Mouse (Mus musculus) forebrain, postnatal 0 days (tissue): ENCODE results near the gene Ampd2. TPM values are rescaled to one million over a fixed set of nuclear protein-coding genes. Genes with fewer than 3 reads are reported as not detected.

ENCODE experiments used
- ATAC-seq: fragments of 200-750 bp; cut with Nextera tagmentation; 2 replicates; pipeline ENCODE4 v1.8.0; 2017; ENCODE audit warnings: mild to moderate bottlenecking, moderate library complexity
- DNase-seq: peaks from one replicate; pipeline ENCODE4 v3.0.0-alpha.2; 2015
- H3K27ac ChIP-seq: fragments of 300-500 bp; sonication (generic); 2 replicates; pipeline ENCODE4 v1.5.1; 2014; ENCODE audit warnings: low read depth, mild to moderate bottlenecking, antibody characterized with exemption, low read length, moderate library complexity, mixed read lengths
- H3K27me3 ChIP-seq: fragments of 300-500 bp; sonication (generic); 2 replicates; pipeline ENCODE4 v1.6.1; 2014; ENCODE audit warnings: mild to moderate bottlenecking, low read length, mixed read lengths; ENCODE audit not compliant: insufficient read depth
- H3K36me3 ChIP-seq: fragments of 300-500 bp; sonication (generic); 2 replicates; pipeline ENCODE4 v1.6.1; 2014; ENCODE audit warnings: mild to moderate bottlenecking, moderate library complexity; ENCODE audit not compliant: insufficient read depth
- H3K4me1 ChIP-seq: fragments of 300-500 bp; sonication (generic); 2 replicates; pipeline ENCODE4 v1.6.1; 2014; ENCODE audit warnings: antibody characterized with exemption; ENCODE audit not compliant: insufficient read depth
- H3K4me2 ChIP-seq: fragments of 300-500 bp; sonication (generic); 2 replicates; pipeline ENCODE4 v1.6.1; 2014; ENCODE audit warnings: low read depth, mild to moderate bottlenecking, moderate library complexity
- H3K4me3 ChIP-seq: fragments of 300-500 bp; sonication (generic); 2 replicates; pipeline ENCODE4 v1.5.1; 2014; ENCODE audit warnings: low read depth, low read length, mixed read lengths
- H3K9ac ChIP-seq: fragments of 300-500 bp; sonication (generic); 2 replicates; pipeline ENCODE4 v1.6.1; 2014; ENCODE audit warnings: mild to moderate bottlenecking
- H3K9me3 ChIP-seq: fragments of 300-500 bp; sonication (generic); 2 replicates; pipeline ENCODE4 v1.6.1; 2016; ENCODE audit warnings: low read length
- CTCF ChIP-seq: sonication (generic); IDR thresholded peaks from 2 replicates; pipeline ENCODE4 v1.5.1; 2016; ENCODE audit warnings: antibody characterized with exemption, control low read depth, low read depth
- WGBS: fragments of 180-500 bp; shearing (Covaris S2); extraction: QIAGEN DNeasy Blood & Tissue Kit; methylation state at CpG from one replicate; pipeline ENCODE4 v1.1.7; 2014; 5-methylcytosine and 5-hydroxymethylcytosine counted together
- polyA plus RNA-seq: library from polyadenylated mRNA; unstranded; fragments of >200 nt; fragmentation: Nextera tagmentation; extraction: Ambion mirVana; gene quantifications from 2 replicates; pipeline ENCODE4 v1.2.1, GENCODE M21; 2015
- total RNA-seq: library from RNA; depleted of rRNA; stranded (reverse); fragments of >200 nt; gene quantifications from 2 replicates; pipeline ENCODE4 v1.2.3, GENCODE M21; 2014

Gene Ampd2
- total and polyA plus RNA-seq, 2 experiments from 2014 or later: 46.6 to 47.0 TPM

DNA sequence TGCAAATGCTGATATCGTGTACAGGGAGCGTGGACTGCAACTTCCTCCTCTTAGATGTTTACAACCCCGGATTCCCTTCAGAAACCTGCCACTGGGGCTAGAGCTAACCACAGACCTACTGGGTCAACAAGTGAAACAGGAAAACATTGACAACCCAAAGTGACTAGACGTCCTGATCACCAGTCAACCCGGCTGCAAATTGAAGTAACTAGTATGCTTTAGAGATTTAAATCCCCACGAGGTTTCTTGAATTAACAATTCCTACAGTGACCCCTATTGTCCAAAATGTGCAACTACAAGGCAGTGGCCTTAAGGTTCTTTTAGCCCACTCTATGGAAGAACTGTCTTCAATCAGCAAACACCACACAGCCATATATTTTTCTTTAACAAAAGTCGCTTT is 25.0 kb downstream of the Ampd2 start:
- no peaks in the 10 kb centered on the region for H3K4me1 ChIP-seq
- no peaks in the 10 kb centered on the region for H3K9me3 ChIP-seq
- no peaks in the 10 kb centered on the region for H3K36me3 ChIP-seq
- WGBS: 28% methylated on average over 7 of the region's 7 CpGs
- no peaks in the 10 kb centered on the region for H3K27me3 ChIP-seq
- H3K4me2 ChIP-seq: 0 out of 2 replicates have a peak overlapping the region, but pooled peaks have one; percentile 18
- TF ChIP-seq CTCF: peak; percentile 82
- ATAC-seq (peak; percentile 82), DNase-seq (peak; percentile 90)
- H3K27ac ChIP-seq: no peak overlapping the region
- H3K4me3 ChIP-seq: no peak overlapping the region
- no peak overlapping the region for H3K9ac ChIP-seq

GRCm38 (mm10) chr3:108050493-108050892 is 36.0 kb downstream of the Ampd2 start:
- no peak overlapping the region for H3K4me2 ChIP-seq
- TF ChIP-seq CTCF: no peak
- 90% methylated on average over 5 of the region's 5 CpGs for WGBS
- H3K27ac ChIP-seq: no peak overlapping the region
- ATAC-seq: no peak
- no peaks in the 10 kb centered on the region for H3K4me1 ChIP-seq
- H3K9me3 ChIP-seq: no peaks in the 10 kb centered on the region
- no peak overlapping the region for H3K9ac ChIP-seq
- no peak for DNase-seq
- no peak overlapping the region for H3K4me3 ChIP-seq
- no peaks in the 10 kb centered on the region for H3K27me3 ChIP-seq
- H3K36me3 ChIP-seq: no peaks in the 10 kb centered on the region

GRCm38 (mm10) chr3:108048306-108048705 is 38.1 kb downstream of the Ampd2 start:
- no peak for ATAC-seq
- DNase-seq: no peak
- no peaks in the 10 kb centered on the region for H3K36me3 ChIP-seq
- WGBS: 60% methylated on average over 3 of the region's 3 CpGs
- no peak for TF ChIP-seq CTCF
- no peaks in the 10 kb centered on the region for H3K27me3 ChIP-seq
- no peak overlapping the region for H3K4me3 ChIP-seq
- H3K4me2 ChIP-seq: no peak overlapping the region
- no peak overlapping the region for H3K27ac ChIP-seq
- no peak overlapping the region for H3K9ac ChIP-seq
- H3K4me1 ChIP-seq: no peaks in the 10 kb centered on the region
- H3K9me3 ChIP-seq: no peaks in the 10 kb centered on the region

- no peak overlapping the region for H3K4me2 ChIP-seq
- 86% methylated on average over 2 of the region's 2 CpGs for WGBS
- DNase-seq (no peak), ATAC-seq (no peak)
- no peaks in the 10 kb centered on the region for H3K27me3 ChIP-seq
- no peak overlapping the region for H3K4me3 ChIP-seq
- TF ChIP-seq CTCF: no peak
- H3K4me1 ChIP-seq: no peaks in the 10 kb centered on the region
- H3K9me3 ChIP-seq: no peaks in the 10 kb centered on the region
- H3K9ac ChIP-seq: no peak overlapping the region
- H3K27ac ChIP-seq: no peak overlapping the region
- H3K36me3 ChIP-seq: no peaks in the 10 kb centered on the region
Measured at GRCm38 (mm10) chr3:108046944-108047655, 39.4 kb downstream of the Ampd2 start.

DNA sequence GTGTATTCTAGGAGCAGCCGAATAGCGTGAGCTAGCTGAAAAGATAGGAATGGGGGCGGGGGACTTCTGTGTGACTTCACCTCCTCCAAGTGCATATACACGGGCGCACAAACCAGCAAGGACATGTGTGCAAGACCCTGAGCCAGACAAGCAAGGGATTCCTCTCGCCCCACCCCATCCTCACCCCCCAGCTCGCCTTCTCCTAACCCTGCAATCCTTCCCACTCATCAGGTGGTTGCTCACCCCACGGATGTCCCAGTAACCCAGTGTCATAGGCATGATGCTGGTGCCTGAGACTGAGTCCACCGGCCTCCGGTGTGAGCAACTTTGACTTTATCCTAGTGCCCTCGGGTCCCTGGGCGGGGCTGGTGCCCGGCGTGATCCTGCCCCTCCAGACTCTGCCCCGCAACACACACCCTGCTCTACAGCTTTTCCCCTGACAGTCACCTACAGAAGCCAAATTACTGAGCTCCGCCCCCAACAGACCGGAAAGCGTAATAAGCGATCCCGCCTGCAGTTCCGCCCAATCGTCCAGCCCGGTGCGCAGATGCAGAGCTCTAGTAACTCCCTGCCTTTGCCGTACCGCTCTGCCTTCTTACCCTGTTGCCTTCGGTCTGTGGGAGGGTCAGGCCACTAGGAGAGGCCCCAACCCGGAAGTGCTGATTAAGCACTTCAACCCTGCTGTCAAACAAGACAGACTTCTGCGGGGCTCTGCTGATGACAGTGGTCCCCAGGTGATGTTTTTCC is 41.9 kb downstream of the Ampd2 start, which contains the start of gene Gstm4:
Gene Gstm4 (minus strand): TSS at position 501 of the 747 bp plus-strand sequence.
- peak within 1 kb of the TSS; percentile 65 for H3K9ac ChIP-seq
- peak; percentile 82 for DNase-seq
- peak within 1 kb of the TSS; percentile 54 for H3K4me3 ChIP-seq
- H3K36me3 ChIP-seq: no peaks in the 10 kb centered on the region
- TF ChIP-seq CTCF: peak; percentile 48
- ATAC-seq: peak; percentile 95
- WGBS: 6% methylated on average over 29 of the region's 29 CpGs
- peak within 1 kb of the TSS; percentile 11 for H3K27ac ChIP-seq
- H3K27me3 ChIP-seq: no peaks in the 10 kb centered on the region
- peak within 1 kb of the TSS; percentile 81 for H3K4me2 ChIP-seq
- no peaks in the 10 kb centered on the region for H3K9me3 ChIP-seq
- no peaks in the 10 kb centered on the region for H3K4me1 ChIP-seq

- H3K27ac ChIP-seq: no peak overlapping the region
- no peaks in the 10 kb centered on the region for H3K36me3 ChIP-seq
- H3K27me3 ChIP-seq: no peaks in the 10 kb centered on the region
- H3K9ac ChIP-seq: no peak overlapping the region
- DNase-seq (no peak), ATAC-seq (no peak)
- no peak for TF ChIP-seq CTCF
- H3K9me3 ChIP-seq: no peaks in the 10 kb centered on the region
- H3K4me1 ChIP-seq: no peaks in the 10 kb centered on the region
- no peak overlapping the region for H3K4me2 ChIP-seq
- H3K4me3 ChIP-seq: no peak overlapping the region
- WGBS: 68% methylated on average over 5 of the region's 5 CpGs
Measured at GRCm38 (mm10) chr3:108033156-108033555, 53.3 kb downstream of the Ampd2 start.

DNA sequence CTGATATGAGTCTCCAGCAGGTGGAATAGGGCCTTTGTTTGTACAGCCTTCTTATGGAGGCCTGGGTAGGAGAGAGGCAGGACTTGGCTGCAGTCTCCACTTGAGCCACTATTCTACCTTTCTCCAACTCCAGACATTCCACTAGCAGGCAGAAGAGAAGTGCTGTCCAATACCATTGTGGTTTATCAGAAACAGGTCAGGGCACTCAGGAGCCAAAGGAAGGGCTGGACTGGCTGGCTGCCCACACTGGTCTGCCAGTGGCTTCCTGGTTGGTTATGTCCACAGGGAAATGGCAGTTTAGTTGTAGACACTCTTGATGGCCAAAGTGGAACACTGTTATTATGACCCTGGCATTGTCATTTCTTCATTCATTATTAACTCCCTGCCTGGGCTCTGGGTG is 54.3 kb downstream of the Ampd2 start:
- TF ChIP-seq CTCF: no peak
- Histone ChIP-seq H3K9me3 (no peaks in the 10 kb centered on the region), H3K9ac (no peak overlapping the region), H3K36me3 (no peaks in the 10 kb centered on the region), H3K27me3 (no peaks in the 10 kb centered on the region), H3K4me1 (no peaks in the 10 kb centered on the region), H3K27ac (no peak overlapping the region), H3K4me2 (no peak overlapping the region), H3K4me3 (no peak overlapping the region)
- no peak for ATAC-seq
- DNase-seq: no peak
